Mouse (Mus musculus) neural tube, embryonic 11.5 days (tissue): ENCODE results near the gene Vcp. TPM values are rescaled to one million over a fixed set of nuclear protein-coding genes. Genes with fewer than 3 reads are reported as not detected.
"Not testable (repeated sequence)": the region's sequence is repeated elsewhere in the genome, so short reads cannot be mapped to it uniquely, and the experiment has no call there.

Experiments
- ATAC-seq: fragments of 200-750 bp; cut with Nextera tagmentation; 2 replicates; pipeline ENCODE4 v1.8.0; 2017; ENCODE audit warnings: moderate number of reproducible peaks, mild to moderate bottlenecking, moderate TSS enrichment, moderate library complexity; ENCODE audit not compliant: insufficient read depth, low FRiP score, low TSS enrichment
- DNase-seq: peaks from one replicate; pipeline ENCODE4 v3.0.0-alpha.2; 2015; ENCODE audit warnings: low spot score
- H3K27ac ChIP-seq: fragments of 300-500 bp; sonication (generic); 2 replicates; pipeline ENCODE4 v1.5.1; 2014; ENCODE audit warnings: low read depth, mild to moderate bottlenecking, low read length
- H3K27me3 ChIP-seq: fragments of 300-500 bp; sonication (generic); 2 replicates; pipeline ENCODE4 v1.6.1; 2014; ENCODE audit warnings: mild to moderate bottlenecking, low read length, mixed read lengths; ENCODE audit not compliant: control insufficient read depth, insufficient read depth
- H3K36me3 ChIP-seq: fragments of 300-500 bp; sonication (generic); 2 replicates; pipeline ENCODE4 v1.6.1; 2014; ENCODE audit warnings: mild to moderate bottlenecking, low read length, moderate library complexity, mixed read lengths; ENCODE audit not compliant: control insufficient read depth, insufficient read depth
- H3K4me1 ChIP-seq: fragments of 300-500 bp; sonication (generic); 2 replicates; pipeline ENCODE4 v1.6.1; 2014; ENCODE audit warnings: low read length, mixed read lengths; ENCODE audit not compliant: control insufficient read depth, insufficient read depth
- H3K4me2 ChIP-seq: fragments of 300-500 bp; sonication (generic); 2 replicates; pipeline ENCODE4 v1.6.1; 2014; ENCODE audit warnings: low read depth, mild to moderate bottlenecking, moderate library complexity
- H3K4me3 ChIP-seq: fragments of 300-500 bp; sonication (generic); 2 replicates; pipeline ENCODE4 v1.5.1; 2014; ENCODE audit warnings: low read depth, low read length
- H3K9ac ChIP-seq: fragments of 300-500 bp; sonication (generic); 2 replicates; pipeline ENCODE4 v1.6.1; 2014; ENCODE audit warnings: mild to moderate bottlenecking, low read length
- H3K9me3 ChIP-seq: fragments of 300-500 bp; sonication (generic); 2 replicates; pipeline ENCODE4 v1.6.1; 2016; ENCODE audit warnings: low read length; ENCODE audit not compliant: control insufficient read depth
- WGBS: fragments of 180-500 bp; shearing (Covaris S2); extraction: QIAGEN DNeasy Blood & Tissue Kit; methylation state at CpG from one replicate; pipeline ENCODE4 v1.1.7; 2014; 5-methylcytosine and 5-hydroxymethylcytosine counted together
- polyA plus RNA-seq: library from polyadenylated mRNA; unstranded; fragments of >200 nt; fragmentation: Nextera tagmentation; extraction: Ambion mirVana; gene quantifications from 2 replicates; pipeline ENCODE4 v1.2.1, GENCODE M21; 2014

Gene Vcp
- polyA plus RNA-seq, 1 experiment from 2014 or later = 691 TPM

DNA sequence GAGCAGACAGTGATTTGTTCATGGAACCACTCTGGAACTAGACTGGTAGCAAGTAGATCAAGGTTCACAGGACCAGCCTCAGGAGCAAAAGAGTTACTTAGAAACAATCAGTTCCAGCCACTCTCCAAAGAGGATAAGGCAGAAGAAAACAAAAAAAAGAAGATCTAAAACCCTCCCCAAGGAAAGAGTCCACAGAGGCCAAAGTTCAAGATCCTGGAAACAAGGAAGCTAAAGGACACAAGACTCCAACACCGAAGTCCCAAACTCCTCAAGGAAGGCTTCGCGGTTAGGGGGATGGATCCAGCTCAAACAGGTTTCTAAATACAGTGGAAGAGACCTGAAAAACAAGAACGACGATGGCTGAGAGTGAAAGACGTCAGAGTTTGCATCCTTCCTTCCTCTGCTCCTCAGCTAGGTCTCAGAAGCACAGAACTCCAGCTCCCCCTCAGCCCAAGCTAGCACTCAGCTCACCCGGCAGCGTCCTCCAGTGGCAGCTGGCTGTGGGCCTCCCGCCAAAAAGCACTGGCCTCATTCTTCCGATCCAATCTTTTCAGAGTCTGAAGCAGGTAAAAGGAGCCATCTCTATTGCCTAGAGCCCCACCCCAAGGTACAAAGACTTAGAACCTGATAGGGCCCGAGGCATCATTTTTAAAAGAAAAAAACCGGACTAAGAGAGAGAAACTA, 2.6 kb upstream of the Vcp start:
- H3K4me1 ChIP-seq = peaks cover 6% of the 10 kb centered on the region; the same call in 1 of the 2 replicates
- ATAC-seq (no peak), DNase-seq (no peak)
- H3K27me3 ChIP-seq = no peaks in the 10 kb centered on the region
- H3K4me2 ChIP-seq = no peak overlapping the region
- 83% methylated on average over 12 of the region's 12 CpGs for WGBS
- no peak overlapping the region for H3K27ac ChIP-seq
- no peaks in the 10 kb centered on the region for H3K36me3 ChIP-seq
- H3K9me3 ChIP-seq = no peaks in the 10 kb centered on the region
- no peak overlapping the region for H3K4me3 ChIP-seq
- no peak overlapping the region for H3K9ac ChIP-seq

DNA sequence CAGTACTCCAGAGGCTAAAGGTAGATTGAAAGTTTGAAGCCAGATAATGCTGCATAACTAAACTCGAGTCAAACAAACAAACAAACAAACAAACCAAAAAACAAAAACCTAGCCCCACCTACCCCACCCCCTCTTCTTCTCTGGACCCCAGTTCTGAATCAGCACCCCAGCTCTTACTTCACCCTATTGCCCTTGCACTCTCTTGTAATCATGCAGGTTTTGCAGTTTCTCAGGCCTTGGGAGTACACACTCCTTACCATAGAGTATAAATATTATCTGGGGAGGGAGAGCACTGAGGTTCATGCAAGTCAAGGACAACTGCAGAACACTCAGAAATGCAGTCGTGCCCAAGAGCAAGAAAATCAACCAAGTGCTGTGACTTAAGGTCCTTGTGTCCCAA, 965 bp upstream of the Vcp start:
- DNase-seq (no peak), ATAC-seq (no peak)
- no peak overlapping the region for H3K9ac ChIP-seq
- H3K27me3 ChIP-seq = no peaks in the 10 kb centered on the region
- H3K4me1 ChIP-seq = peaks cover 6% of the 10 kb centered on the region; the same call in 1 of the 2 replicates
- no peaks in the 10 kb centered on the region for H3K9me3 ChIP-seq
- H3K4me2 ChIP-seq = no peak overlapping the region
- 89% methylated on average over 2 of the region's 2 CpGs for WGBS
- no peak overlapping the region for H3K27ac ChIP-seq
- no peak overlapping the region for H3K4me3 ChIP-seq
- no peaks in the 10 kb centered on the region for H3K36me3 ChIP-seq

DNA sequence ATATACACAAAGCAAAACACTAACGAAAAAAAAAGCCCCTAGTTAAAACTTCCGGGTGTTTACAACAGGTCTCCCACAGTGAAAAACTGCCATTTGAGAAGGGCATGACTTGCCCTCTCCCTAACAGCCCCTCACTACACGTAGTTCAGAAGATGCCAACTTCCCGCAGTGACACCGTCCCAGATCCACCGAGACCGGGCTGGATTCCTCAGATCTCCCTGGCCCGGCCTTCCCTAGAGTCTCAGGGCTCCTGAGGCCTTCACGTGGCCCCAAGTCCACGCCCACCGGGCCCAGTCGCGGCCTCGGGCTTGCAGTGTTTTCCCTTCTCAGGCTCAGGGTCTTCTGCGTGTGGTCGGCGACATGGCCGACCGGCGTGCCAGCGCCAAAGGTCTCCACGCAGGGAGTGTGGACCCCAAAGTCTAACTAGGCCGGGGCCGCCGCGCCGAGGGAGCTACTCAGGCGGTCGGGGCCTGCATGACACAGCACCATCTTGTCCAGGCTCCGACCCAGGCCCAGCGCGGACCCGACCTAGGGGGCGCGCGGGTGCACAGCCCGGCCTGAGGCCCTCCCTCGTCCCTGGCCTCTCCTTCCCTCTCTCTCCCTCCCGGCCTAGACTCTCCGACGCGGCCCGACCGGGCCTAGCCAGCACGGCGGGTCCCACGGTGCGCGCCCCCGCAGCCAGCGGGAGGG, 711 bp downstream of the Vcp start:
- H3K4me3 ChIP-seq = peak overlapping the region; percentile 96
- WGBS = under 1% methylated on average over 50 of the region's 51 CpGs
- peak overlapping the region; percentile 97 for H3K9ac ChIP-seq
- peaks cover 6% of the 10 kb centered on the region; the same call in 1 of the 2 replicates for H3K4me1 ChIP-seq
- ATAC-seq = peak; percentile 84
- no peaks in the 10 kb centered on the region for H3K36me3 ChIP-seq
- peak; percentile 83 for DNase-seq
- H3K4me2 ChIP-seq = peak overlapping the region; percentile 67
- H3K27ac ChIP-seq = peak overlapping the region; percentile 98
- no peaks in the 10 kb centered on the region for H3K9me3 ChIP-seq
- no peaks in the 10 kb centered on the region for H3K27me3 ChIP-seq

DNA sequence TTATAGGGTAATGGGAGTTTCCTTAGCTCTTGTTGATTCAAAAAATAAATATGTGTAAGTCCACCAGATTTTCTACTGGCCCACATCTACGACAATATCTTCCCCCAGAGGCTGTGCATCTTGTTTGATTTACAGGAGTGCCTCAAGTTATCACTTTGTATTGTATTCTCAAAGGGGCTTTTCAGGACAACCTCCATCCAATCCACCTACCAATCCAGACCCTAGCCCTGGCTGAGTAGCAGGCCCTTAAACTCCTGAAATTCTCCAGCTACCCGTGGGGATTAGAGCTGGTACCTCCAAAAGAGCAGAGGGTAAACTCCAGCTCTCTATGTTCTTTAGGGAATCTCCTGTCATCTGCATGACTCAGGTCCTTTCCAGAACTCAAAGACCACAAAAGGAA, 2.3 kb downstream of the Vcp start:
- Histone ChIP-seq H3K9ac (no peak overlapping the region; the same call in 1 of the 2 replicates), H3K4me1 (peaks cover 6% of the 10 kb centered on the region; the same call in 1 of the 2 replicates), H3K9me3 (no peaks in the 10 kb centered on the region), H3K4me2 (peak overlapping the region; percentile 67), H3K4me3 (peak overlapping the region; percentile 96; the same call in 1 of the 2 replicates), H3K27me3 (no peaks in the 10 kb centered on the region), H3K36me3 (peaks cover 8% of the 10 kb centered on the region), H3K27ac (no peak overlapping the region)
- ATAC-seq = no peak
- 66% methylated on average over 2 of the region's 2 CpGs for WGBS
- DNase-seq = no peak

DNA sequence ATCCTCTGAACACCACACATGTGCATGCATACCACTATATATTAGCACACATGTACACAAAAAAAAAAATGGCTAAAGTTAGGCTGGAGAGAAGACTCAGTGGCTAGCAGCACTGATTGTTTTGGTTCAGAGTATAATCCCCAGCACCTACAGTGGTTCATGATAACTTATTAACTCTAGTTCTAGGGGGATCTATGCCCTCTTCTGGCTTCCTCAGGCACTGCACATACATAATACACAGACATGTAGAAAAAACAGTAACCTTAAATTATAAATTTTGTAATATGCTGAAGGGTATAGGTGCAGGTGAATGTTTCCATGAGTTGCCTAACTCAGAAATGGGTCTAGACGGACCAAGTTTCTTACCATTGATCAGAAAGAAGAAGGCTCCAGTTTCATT, 12.0 kb downstream of the Vcp start:
- H3K4me2 ChIP-seq = no peak overlapping the region
- H3K36me3 ChIP-seq = peaks cover 19% of the 10 kb centered on the region
- 90% methylated on average over 1 of the region's 1 CpGs for WGBS
- no peak for DNase-seq
- ATAC-seq = no peak
- no peaks in the 10 kb centered on the region for H3K27me3 ChIP-seq
- no peak overlapping the region for H3K27ac ChIP-seq
- no peak overlapping the region for H3K4me3 ChIP-seq
- H3K4me1 ChIP-seq = no peaks in the 10 kb centered on the region
- H3K9me3 ChIP-seq = no peaks in the 10 kb centered on the region
- H3K9ac ChIP-seq = no peak overlapping the region

DNA sequence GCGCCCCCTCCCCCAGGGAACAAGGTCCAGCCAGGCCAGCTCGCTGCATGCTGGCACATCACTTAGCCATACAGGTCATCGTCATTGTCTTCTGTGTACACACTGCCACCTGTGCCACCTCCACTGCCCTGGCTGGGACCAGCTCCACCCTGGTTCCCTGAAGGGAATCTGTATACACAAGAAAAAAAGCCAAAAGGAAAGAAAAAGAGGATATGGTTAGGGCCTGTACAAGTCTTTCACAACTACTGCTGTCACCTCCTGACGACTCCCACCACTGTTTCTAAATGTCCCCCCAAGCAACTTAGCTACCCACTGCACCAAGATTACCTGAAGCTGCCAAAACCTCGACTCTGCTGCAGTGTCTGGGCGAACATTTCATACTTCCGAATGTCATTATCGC, 19.8 kb downstream of the Vcp start:
- not testable (repeated sequence) for H3K4me2 ChIP-seq, DNase-seq, H3K9ac ChIP-seq, H3K4me3 ChIP-seq, ATAC-seq, H3K4me1 ChIP-seq, H3K9me3 ChIP-seq, H3K27me3 ChIP-seq, H3K27ac ChIP-seq
- H3K36me3 ChIP-seq = peaks cover 11% of the 10 kb centered on the region
- 96% methylated on average over 7 of the region's 8 CpGs for WGBS

- no peaks in the 10 kb centered on the region for H3K27me3 ChIP-seq
- ATAC-seq (no peak), DNase-seq (no peak)
- no peaks in the 10 kb centered on the region for H3K4me1 ChIP-seq
- H3K9ac ChIP-seq = no peak overlapping the region
- no peaks in the 10 kb centered on the region for H3K9me3 ChIP-seq
- no peak overlapping the region for H3K4me3 ChIP-seq
- H3K36me3 ChIP-seq = peaks cover 6% of the 10 kb centered on the region
- WGBS = 92% methylated on average over 4 of the region's 4 CpGs
- no peak overlapping the region for H3K4me2 ChIP-seq
- no peak overlapping the region for H3K27ac ChIP-seq
Measured at GRCm38 (mm10) chr4:42978062-42978461, 22.2 kb downstream of the Vcp start.

- no peak for ATAC-seq
- no peak overlapping the region for H3K9ac ChIP-seq
- WGBS = 91% methylated on average over 5 of the region's 5 CpGs
Measured at GRCm38 (mm10) chr4:42973868-42974267, 26.4 kb downstream of the Vcp start.

DNA sequence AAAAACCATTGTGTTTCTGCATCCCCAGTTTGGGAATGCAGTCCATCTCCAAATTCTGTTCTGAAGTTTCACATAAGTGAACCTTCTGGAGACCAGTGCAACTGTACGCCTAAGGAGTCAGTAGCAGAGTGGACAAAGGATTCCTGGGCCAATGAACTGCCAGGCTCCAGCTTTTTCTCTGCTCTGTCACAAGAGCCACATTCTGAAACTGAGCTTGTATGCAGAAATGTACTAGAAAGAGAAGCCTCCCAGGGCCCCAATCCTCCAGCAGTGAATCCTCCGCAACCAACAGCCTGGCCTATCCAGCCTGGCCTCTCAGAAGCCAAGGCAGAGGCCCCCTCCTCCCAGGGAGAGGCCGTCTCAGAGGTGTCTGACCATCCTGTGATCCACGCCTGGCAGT, 27.4 kb downstream of the Vcp start:
- ATAC-seq (no peak), DNase-seq (no peak)
- H3K36me3 ChIP-seq = no peaks in the 10 kb centered on the region
- H3K27ac ChIP-seq = no peak overlapping the region
- H3K9me3 ChIP-seq = no peaks in the 10 kb centered on the region
- WGBS = 71% methylated on average over 4 of the region's 4 CpGs
- H3K27me3 ChIP-seq = no peaks in the 10 kb centered on the region
- no peak overlapping the region for H3K9ac ChIP-seq
- H3K4me3 ChIP-seq = no peak overlapping the region
- no peak overlapping the region for H3K4me2 ChIP-seq
- no peaks in the 10 kb centered on the region for H3K4me1 ChIP-seq

More at GRCm38 (mm10) chr4:42973868-42974267, 26.4 kb downstream of the Vcp start:
- no peaks in the 10 kb centered on the region for H3K9me3 ChIP-seq
- no peak overlapping the region for H3K27ac ChIP-seq
- no peaks in the 10 kb centered on the region for H3K4me1 ChIP-seq
- DNase-seq = no peak
- H3K4me2 ChIP-seq = no peak overlapping the region
- peaks cover 3% of the 10 kb centered on the region for H3K36me3 ChIP-seq
- no peaks in the 10 kb centered on the region for H3K27me3 ChIP-seq
- H3K4me3 ChIP-seq = no peak overlapping the region
